Mouse (Mus musculus) midbrain, embryonic 16.5 days (tissue): ENCODE data around the gene Leng9. TPM values are rescaled to one million over a fixed set of nuclear protein-coding genes. Genes with fewer than 3 reads are reported as not detected.

Experiments
- ATAC-seq: fragments of 200-750 bp; cut with Nextera tagmentation; 2 replicates; pipeline ENCODE4 v1.8.0; 2017; ENCODE audit warnings: moderate TSS enrichment
- H3K27ac ChIP-seq: fragments of 300-500 bp; sonication (generic); 2 replicates; pipeline ENCODE4 v1.5.1; 2014; ENCODE audit warnings: mild to moderate bottlenecking, low read length, mixed read lengths
- H3K27me3 ChIP-seq: fragments of 300-500 bp; sonication (generic); 2 replicates; pipeline ENCODE4 v1.6.1; 2014; ENCODE audit warnings: low read depth, low read length, mixed read lengths; ENCODE audit not compliant: control insufficient read depth, insufficient read depth
- H3K36me3 ChIP-seq: fragments of 300-500 bp; sonication (generic); 2 replicates; pipeline ENCODE4 v1.6.1; 2014; ENCODE audit warnings: mild to moderate bottlenecking, low read length, moderate library complexity, mixed read lengths; ENCODE audit not compliant: control insufficient read depth, insufficient read depth
- H3K4me1 ChIP-seq: fragments of 300-500 bp; sonication (generic); 2 replicates; pipeline ENCODE4 v1.6.1; 2014; ENCODE audit warnings: mild to moderate bottlenecking, low read length, mixed read lengths; ENCODE audit not compliant: control insufficient read depth, insufficient read depth
- H3K4me2 ChIP-seq: fragments of 300-500 bp; sonication (generic); 2 replicates; pipeline ENCODE4 v1.6.1; 2014; ENCODE audit warnings: mild to moderate bottlenecking, low read length, mixed read lengths
- H3K4me3 ChIP-seq: fragments of 300-500 bp; sonication (generic); 2 replicates; pipeline ENCODE4 v1.5.1; 2014; ENCODE audit warnings: low read depth, mild to moderate bottlenecking, low read length, moderate library complexity, mixed read lengths
- H3K9ac ChIP-seq: fragments of 300-500 bp; sonication (generic); 2 replicates; pipeline ENCODE4 v1.6.1; 2014; ENCODE audit warnings: low read depth, low read length, mixed read lengths
- H3K9me3 ChIP-seq: fragments of 300-500 bp; sonication (generic); replicated peaks from 2 replicates; pipeline ENCODE4 v1.6.1; 2014; ENCODE audit warnings: mild to moderate bottlenecking, low read length, mixed read lengths; ENCODE audit not compliant: control insufficient read depth, poor library complexity, severe bottlenecking
- WGBS: fragments of 180-500 bp; shearing (Covaris S2); extraction: QIAGEN DNeasy Blood & Tissue Kit; methylation state at CpG from one replicate; pipeline ENCODE4 v1.1.7; 2014; 5-methylcytosine and 5-hydroxymethylcytosine counted together
- polyA plus RNA-seq: library from polyadenylated mRNA; unstranded; fragments of >200 nt; fragmentation: Nextera tagmentation; extraction: Ambion mirVana; gene quantifications from 2 replicates; pipeline ENCODE4 v1.2.1, GENCODE M21; 2015

Gene Leng9
- polyA plus RNA-seq, 1 experiment from 2014 or later: 5.3 TPM

DNA sequence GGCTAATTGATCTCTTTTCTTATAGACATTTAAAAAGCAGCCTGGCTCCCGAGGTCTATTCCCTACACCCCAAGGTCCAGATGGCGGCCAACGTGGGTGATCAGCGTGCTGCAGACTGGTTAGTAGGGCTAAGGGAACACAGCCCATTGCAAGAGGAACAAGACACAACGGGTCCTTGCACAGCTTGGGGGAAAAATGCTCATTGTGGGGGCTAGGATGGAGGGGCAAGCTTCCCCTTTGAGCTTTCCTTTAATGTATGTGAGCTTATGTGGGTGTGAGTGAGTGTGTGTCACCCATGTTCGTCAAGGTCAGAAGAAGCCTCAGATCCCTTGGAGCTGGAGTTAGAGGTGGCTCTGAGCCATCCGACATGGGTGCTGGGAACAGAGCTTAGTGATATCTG, 11.5 kb downstream of the Leng9 start:
- WGBS: 92% methylated on average over 7 of the region's 7 CpGs
- Histone ChIP-seq H3K4me3 (no peak overlapping the region), H3K36me3 (peaks cover 41% of the 10 kb centered on the region), H3K9me3 (no peaks in the 10 kb centered on the region), H3K27me3 (no peaks in the 10 kb centered on the region), H3K27ac (no peak overlapping the region), H3K4me2 (no peak overlapping the region), H3K9ac (no peak overlapping the region), H3K4me1 (peaks cover 12% of the 10 kb centered on the region)
- no peak for ATAC-seq

GRCm38 (mm10) chr7:4138181-4138580, 12.0 kb downstream of the Leng9 start:
- H3K27me3 ChIP-seq: no peaks in the 10 kb centered on the region
- no peaks in the 10 kb centered on the region for H3K9me3 ChIP-seq
- H3K27ac ChIP-seq: no peak overlapping the region
- H3K4me3 ChIP-seq: peak overlapping the region; percentile 82; the same call in 1 of the 2 replicates
- WGBS: 80% methylated on average over 2 of the region's 2 CpGs
- no peak for ATAC-seq
- peak overlapping the region; percentile 91 for H3K4me2 ChIP-seq
- no peak overlapping the region; the same call in 1 of the 2 replicates for H3K9ac ChIP-seq
- peaks cover 36% of the 10 kb centered on the region for H3K36me3 ChIP-seq
- H3K4me1 ChIP-seq: peaks cover 12% of the 10 kb centered on the region

GRCm38 (mm10) chr7:4137746-4138145, 12.4 kb downstream of the Leng9 start:
- Histone ChIP-seq H3K27ac (peak overlapping the region; percentile 97), H3K9me3 (no peaks in the 10 kb centered on the region), H3K36me3 (peaks cover 32% of the 10 kb centered on the region), H3K27me3 (no peaks in the 10 kb centered on the region), H3K9ac (peak overlapping the region; percentile 92), H3K4me3 (peak overlapping the region; percentile 82), H3K4me2 (peak overlapping the region; percentile 91), H3K4me1 (peaks cover 12% of the 10 kb centered on the region)
- ATAC-seq: no peak
- 48% methylated on average over 3 of the region's 3 CpGs for WGBS

DNA sequence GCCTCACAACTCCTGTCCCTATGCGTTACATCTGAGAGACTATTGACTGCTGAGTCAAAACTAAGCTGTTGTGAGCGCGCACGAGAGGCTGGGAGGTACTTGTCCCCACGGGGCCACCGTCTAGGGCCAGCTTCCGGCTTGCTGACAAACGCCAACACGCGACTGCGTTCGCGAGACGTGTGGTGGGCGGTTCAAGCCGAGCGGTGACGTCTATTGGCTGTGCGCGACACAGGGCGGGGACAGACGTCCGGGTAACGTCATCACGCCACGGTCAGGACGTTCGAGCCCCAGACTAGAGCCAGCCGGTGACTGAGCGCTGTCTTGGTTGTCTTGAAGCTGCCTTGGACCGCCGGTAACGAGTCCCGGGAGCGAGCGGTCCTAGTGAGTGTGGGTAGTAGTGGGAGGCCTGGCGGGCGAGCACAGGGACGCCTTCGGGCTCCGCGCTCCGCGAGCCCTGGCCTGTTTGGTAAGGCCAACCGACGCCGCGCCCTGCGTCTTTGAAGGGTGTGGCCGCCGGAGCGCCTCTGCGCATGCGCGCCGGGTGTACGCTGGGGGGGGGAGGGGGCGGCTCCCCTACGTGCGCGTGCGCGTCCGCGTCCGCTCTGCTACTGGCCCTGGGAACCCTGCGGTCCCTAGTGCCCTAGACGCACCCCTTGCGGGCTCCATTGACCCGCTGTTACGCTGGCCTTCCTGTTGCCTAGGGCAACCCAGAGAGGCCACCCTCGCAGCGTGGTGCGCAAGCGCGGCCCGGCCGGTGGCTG, 13.2 kb downstream of the Leng9 start, which contains the start of gene Leng8:
Gene Leng8, plus strand, starts transcription at position 269 of the 761 bp plus-strand sequence.
- Histone ChIP-seq H3K27ac (peak within 1 kb of the TSS; percentile 97), H3K9ac (peak within 1 kb of the TSS; percentile 92), H3K4me1 (peaks cover 13% of the 10 kb centered on the region), H3K9me3 (no peaks in the 10 kb centered on the region), H3K4me2 (peak within 1 kb of the TSS; percentile 91), H3K27me3 (no peaks in the 10 kb centered on the region), H3K4me3 (peak within 1 kb of the TSS; percentile 82), H3K36me3 (peaks cover 25% of the 10 kb centered on the region)
- under 1% methylated on average over 49 of the region's 78 CpGs for WGBS
- peak; percentile 99 for ATAC-seq

DNA sequence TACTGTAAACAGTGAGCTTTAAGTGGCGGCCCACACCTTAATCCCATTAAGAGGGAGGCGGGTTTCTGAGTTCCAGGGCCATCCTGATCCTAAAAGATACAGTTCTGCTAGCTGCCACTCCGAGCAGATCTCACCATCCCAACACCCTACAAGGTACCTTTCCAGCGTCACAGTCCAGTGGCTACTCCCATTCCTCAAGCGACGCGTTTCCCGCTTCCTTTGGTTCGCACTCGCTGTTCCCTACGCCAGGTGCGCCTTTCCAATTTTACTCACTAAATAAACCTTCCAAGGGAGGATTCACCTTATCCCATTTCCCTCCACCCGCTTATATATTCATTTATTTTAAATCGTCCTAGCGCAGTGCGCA, 13.8 kb downstream of the Leng9 start:
- no peaks in the 10 kb centered on the region for H3K27me3 ChIP-seq
- WGBS: under 1% methylated on average over 16 of the region's 16 CpGs
- peak overlapping the region; percentile 82 for H3K4me3 ChIP-seq
- peak overlapping the region; percentile 97 for H3K27ac ChIP-seq
- H3K4me1 ChIP-seq: peaks cover 18% of the 10 kb centered on the region
- H3K4me2 ChIP-seq: peak overlapping the region; percentile 68
- peaks cover 19% of the 10 kb centered on the region for H3K36me3 ChIP-seq
- H3K9ac ChIP-seq: peak overlapping the region; percentile 62
- H3K9me3 ChIP-seq: no peaks in the 10 kb centered on the region
- ATAC-seq: peak; percentile 34

GRCm38 (mm10) chr7:4134911-4135310, 15.3 kb downstream of the Leng9 start:
- Histone ChIP-seq H3K4me3 (no peak overlapping the region), H3K9ac (no peak overlapping the region), H3K9me3 (no peaks in the 10 kb centered on the region), H3K27me3 (no peaks in the 10 kb centered on the region), H3K27ac (no peak overlapping the region), H3K4me1 (peaks cover 24% of the 10 kb centered on the region), H3K36me3 (peaks cover 6% of the 10 kb centered on the region), H3K4me2 (no peak overlapping the region)
- 87% methylated on average over 5 of the region's 5 CpGs for WGBS
- ATAC-seq: no peak

DNA sequence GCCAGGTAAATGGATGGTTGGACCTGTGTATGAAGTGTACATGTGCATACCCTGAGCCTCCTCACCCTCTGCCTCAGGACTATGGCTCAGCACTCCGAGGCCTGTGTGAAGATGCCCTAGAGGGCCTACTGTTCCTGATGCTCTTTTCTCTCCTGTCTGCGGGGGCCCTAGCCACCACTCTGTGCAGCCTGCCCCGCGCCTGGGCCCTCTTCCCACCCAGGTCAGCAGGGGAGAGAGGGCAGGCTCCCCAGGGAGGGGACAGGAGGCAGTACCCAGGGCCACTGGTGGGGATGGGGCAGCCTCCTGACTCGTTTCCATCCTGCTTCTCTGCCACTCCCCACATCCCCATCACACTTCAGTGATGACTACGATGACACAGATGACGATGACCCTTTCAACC, 17.2 kb downstream of the Leng9 start:
- H3K36me3 ChIP-seq: no peaks in the 10 kb centered on the region; the same call in 1 of the 2 replicates
- 82% methylated on average over 5 of the region's 7 CpGs for WGBS
- no peaks in the 10 kb centered on the region for H3K9me3 ChIP-seq
- H3K27ac ChIP-seq: no peak overlapping the region
- no peak for ATAC-seq
- no peak overlapping the region for H3K4me2 ChIP-seq
- H3K9ac ChIP-seq: peak overlapping the region; percentile 31; the same call in 1 of the 2 replicates
- H3K4me1 ChIP-seq: peaks cover 19% of the 10 kb centered on the region
- no peak overlapping the region for H3K4me3 ChIP-seq
- no peaks in the 10 kb centered on the region for H3K27me3 ChIP-seq

GRCm38 (mm10) chr7:4132581-4132980, 17.6 kb downstream of the Leng9 start:
- no peaks in the 10 kb centered on the region for H3K9me3 ChIP-seq
- WGBS: 91% methylated on average over 3 of the region's 3 CpGs
- H3K4me3 ChIP-seq: no peak overlapping the region
- H3K4me1 ChIP-seq: peaks cover 15% of the 10 kb centered on the region
- H3K27ac ChIP-seq: no peak overlapping the region
- no peaks in the 10 kb centered on the region; the same call in 1 of the 2 replicates for H3K36me3 ChIP-seq
- H3K4me2 ChIP-seq: no peak overlapping the region
- H3K9ac ChIP-seq: no peak overlapping the region
- no peak for ATAC-seq
- no peaks in the 10 kb centered on the region for H3K27me3 ChIP-seq

DNA sequence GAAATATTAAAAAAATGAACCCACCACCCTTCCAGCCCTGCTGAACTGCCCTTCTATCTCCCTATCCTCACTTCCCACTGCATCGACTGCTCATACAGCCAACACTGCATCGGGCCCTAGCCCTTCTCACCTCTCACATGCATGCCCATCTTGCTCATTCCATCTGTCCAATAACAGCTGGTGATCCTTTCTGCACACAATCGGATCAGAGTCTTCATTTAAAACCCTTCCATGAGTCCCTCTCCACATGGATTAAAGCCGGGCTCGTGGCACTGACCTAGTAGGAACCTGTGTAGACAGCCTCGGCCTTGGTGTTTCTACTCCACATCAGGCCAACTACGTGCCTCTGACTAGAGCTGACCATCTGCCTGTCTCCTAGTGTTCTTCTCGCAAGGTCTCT, 18.2 kb downstream of the Leng9 start:
- Histone ChIP-seq H3K4me2 (no peak overlapping the region), H3K4me1 (peaks cover 14% of the 10 kb centered on the region), H3K27me3 (no peaks in the 10 kb centered on the region), H3K36me3 (no peaks in the 10 kb centered on the region; the same call in 1 of the 2 replicates), H3K4me3 (no peak overlapping the region), H3K27ac (peak overlapping the region; percentile 64; the same call in 1 of the 2 replicates), H3K9me3 (no peaks in the 10 kb centered on the region), H3K9ac (peak overlapping the region; percentile 25; the same call in 1 of the 2 replicates)
- 86% methylated on average over 8 of the region's 8 CpGs for WGBS
- ATAC-seq: no peak
